Mouse (Mus musculus): ENCODE results near the gene Siae.

- no peak for TF ChIP-seq CTCF (IDR thresholded peaks at IDR 0.05; ENCODE audit: extremely low read depth, insufficient read length, insufficient replicate concordance, low read depth, low read length)
- no peak for TF ChIP-seq POLR2A (IDR thresholded peaks at IDR 0.05; ENCODE audit: low read depth, low read length)
Observed at GRCm38 (mm10) chr9:37539170-37540025, 16.1 kb upstream of the Siae start, which contains the start of gene Vsig2.
